ENCODE assay signal across 16 mouse cellular contexts in genomic region chr10:73010897-73011296, GRCm38 (mm10).
A peak's percentile ranks its signal among the peaks of the same experiment; 100 is the strongest.
DNase-seq lines count a peak whose midpoint lies in the region; ATAC-seq and TF ChIP-seq lines count a peak whose summit lies in the region.
"Had no signal": no experiment of that assay in that cellular context is flagged by ENCODE, and none has a peak within 500 bp of the region (broad histone marks: within the 10 kb centered on the region; RNA-seq: fewer than 3 reads in every experiment).

No protein-coding gene starts in this region.

- ATAC-seq in forebrain, embryonic 14.5 days = no peak
- no peak for ATAC-seq in midbrain, embryonic 13.5 days
- ATAC-seq: activated CD4-positive, CD25-positive, alpha-beta regulatory T cell, adult 4 months; CD4-positive, CD25-positive, alpha-beta regulatory T cell, adult 4 months had no signal

- no peak overlapping the region for H3K4me3 ChIP-seq in forebrain, embryonic 14.5 days (ENCODE audit: low read depth, low read length)
- H3K4me3 ChIP-seq in forebrain, embryonic 10.5 days = no peak overlapping the region
- H3K4me3 ChIP-seq in left cerebral cortex, adult 2 months = no peak overlapping the region
- no peak overlapping the region for H3K4me3 ChIP-seq in ES-E14 (ENCODE audit: insufficient read depth in 1 of 2, low read depth in 1 of 2, low read length in 2 of 2, poor library complexity in 1 of 2, severe bottlenecking in 1 of 2)
- no peak overlapping the region for H3K4me3 ChIP-seq in midbrain, embryonic 13.5 days (replicated peaks)
- H3K4me3 ChIP-seq: limb, embryonic 12.5 days had no signal

- in situ Hi-C loops in ES-E14 (cut with MboI; ENCODE audit: low sequenced_read_pairs in 2 of 2, unreplicated experiment in 2 of 2) = loop anchor here in 1 of 2 experiments (10.0 kb wide), 1 partner anchor 394 kb away; no protein-coding TSS in a partner anchor

- H3K36me3 ChIP-seq in forebrain, embryonic 14.5 days (ENCODE audit: control insufficient read depth, insufficient read depth, low read length) = no peaks in the 10 kb centered on the region
- no peaks in the 10 kb centered on the region for H3K36me3 ChIP-seq in forebrain, embryonic 10.5 days (replicated peaks)
- H3K36me3 ChIP-seq in ES-E14 (ENCODE audit: control insufficient read depth, insufficient read depth, low read length, poor library complexity, severe bottlenecking) = no peaks in the 10 kb centered on the region
- H3K36me3 ChIP-seq in midbrain, embryonic 13.5 days = no peaks in the 10 kb centered on the region
- H3K36me3 ChIP-seq: limb, embryonic 12.5 days had no signal

- intact Hi-C loops in left cerebral cortex, adult 2 months (cut with DNase I) = loop anchor here (5.0 to 10.0 kb wide), 3 partner anchors 86 to 1834 kb away; partner anchors contain the start of gene Pcdh15
- intact Hi-C loops in left cerebral cortex, postnatal 25 days (cut with DNase I) = no loop called here

- peak; percentile 21 for TF ChIP-seq CTCF in left cerebral cortex, adult 2 months (IDR thresholded peaks at IDR 0.05)

- no peaks in the 10 kb centered on the region for H3K27me3 ChIP-seq in forebrain, embryonic 14.5 days (replicated peaks; ENCODE audit: control insufficient read depth, insufficient read depth, low read length)
- no peaks in the 10 kb centered on the region for H3K27me3 ChIP-seq in forebrain, embryonic 10.5 days (ENCODE audit: poor library complexity, severe bottlenecking)
- H3K27me3 ChIP-seq in midbrain, embryonic 13.5 days = no peaks in the 10 kb centered on the region
- H3K27me3 ChIP-seq: limb, embryonic 12.5 days; megakaryocyte, embryonic 14.5 days had no signal

- WGBS in forebrain, embryonic 14.5 days = 67% methylated on average over 3 of the region's 3 CpGs
- 74% methylated on average over 3 of the region's 3 CpGs for WGBS in forebrain, embryonic 10.5 days
- WGBS in midbrain, embryonic 13.5 days = 69% methylated on average over 3 of the region's 3 CpGs

- peak; percentile 19 for DNase-seq in forebrain, embryonic 14.5 days (ENCODE audit: low spot score)
- no peak for DNase-seq in forebrain, embryonic 10.5 days (ENCODE audit: extremely low spot score, low spot score)
- no peak for DNase-seq in left cerebral cortex, adult 2 months (ENCODE audit: extremely low spot score in 1 of 2, low spot score in 2 of 2)
- DNase-seq in left cerebral cortex, postnatal 25 days (ENCODE audit: low spot score in 2 of 2) = no peak
- DNase-seq in ES-E14 (ENCODE audit: low read depth, low spot score) = peak; percentile 22
- DNase-seq in embryo, embryonic 10.5 days (ENCODE audit: low spot score) = peak; percentile 13
- no peak for DNase-seq in T-cell, adult 2 months (ENCODE audit: low spot score)
- DNase-seq: heart, postnatal 36 days; kidney, adult 2 months; lung, adult 2 months; thymus, postnatal 14 days had no signal

- no peaks in the 10 kb centered on the region for H3K4me1 ChIP-seq in forebrain, embryonic 14.5 days (ENCODE audit: control insufficient read depth, insufficient read depth, low read length)
- H3K4me1 ChIP-seq in forebrain, embryonic 10.5 days = no peaks in the 10 kb centered on the region
- no peaks in the 10 kb centered on the region for H3K4me1 ChIP-seq in ES-E14 (ENCODE audit: control insufficient read depth in 2 of 2, insufficient read depth in 2 of 2, low read length in 2 of 2, poor library complexity in 1 of 2)
- H3K4me1 ChIP-seq in midbrain, embryonic 13.5 days (replicated peaks) = no peaks in the 10 kb centered on the region
- H3K4me1 ChIP-seq: limb, embryonic 12.5 days; megakaryocyte, embryonic 14.5 days had no signal

- H3K9ac ChIP-seq in forebrain, embryonic 14.5 days (ENCODE audit: low read length) = no peak overlapping the region
- H3K9ac ChIP-seq in ES-E14 (ENCODE audit: insufficient read depth, low read depth, low read length, poor library complexity, severe bottlenecking) = no peak overlapping the region
- H3K9ac ChIP-seq in midbrain, embryonic 13.5 days (replicated peaks) = no peak overlapping the region
- H3K9ac ChIP-seq: limb, embryonic 12.5 days had no signal

- H3K9me3 ChIP-seq in forebrain, embryonic 14.5 days (replicated peaks; ENCODE audit: control insufficient read depth, low read length) = no peaks in the 10 kb centered on the region
- H3K9me3 ChIP-seq in forebrain, embryonic 10.5 days = no peaks in the 10 kb centered on the region
- no peaks in the 10 kb centered on the region for H3K9me3 ChIP-seq in ES-E14 (ENCODE audit: control insufficient read depth, insufficient read depth, low read depth, low read length)
- H3K9me3 ChIP-seq in midbrain, embryonic 13.5 days = no peaks in the 10 kb centered on the region
- H3K9me3 ChIP-seq: limb, embryonic 12.5 days had no signal

- H3K4me2 ChIP-seq in forebrain, embryonic 14.5 days (ENCODE audit: low read length) = no peak overlapping the region
- no peak overlapping the region for H3K4me2 ChIP-seq in midbrain, embryonic 13.5 days (replicated peaks)
- H3K4me2 ChIP-seq: limb, embryonic 12.5 days had no signal

- no peak overlapping the region for H3K27ac ChIP-seq in forebrain, embryonic 14.5 days (ENCODE audit: low read depth, low read length)
- no peak overlapping the region for H3K27ac ChIP-seq in forebrain, embryonic 10.5 days
- H3K27ac ChIP-seq in left cerebral cortex, adult 2 months = no peak overlapping the region
- no peak overlapping the region for H3K27ac ChIP-seq in ES-E14 (ENCODE audit: insufficient read depth, low read depth, low read length, poor library complexity, severe bottlenecking)
- no peak overlapping the region for H3K27ac ChIP-seq in midbrain, embryonic 13.5 days
- H3K27ac ChIP-seq: limb, embryonic 12.5 days had no signal

TF ChIP-seq in ES-E14, 5 proteins besides CTCF, POLR2A, EP300 and RAD21:
- TF ChIP-seq MAFK (IDR thresholded peaks at IDR 0.05; ENCODE audit: insufficient read depth, low read depth, low read length) = no peak
- TF ChIP-seq CHD2 (IDR thresholded peaks at IDR 0.05; ENCODE audit: low read depth, low read length) = no peak
- TF ChIP-seq HCFC1 (IDR thresholded peaks at IDR 0.05; ENCODE audit: borderline replicate concordance, insufficient read depth, low read length) = no peak

Comparison
In these comparisons a context has a peak if more than half of its experiments do, and no peak if none do; other contexts are left out.
1. DNase-seq: peak in forebrain, embryonic 14.5 days (single experiment), ES-E14 (single experiment) and embryo, embryonic 10.5 days (single experiment); none in forebrain, embryonic 10.5 days (single experiment), left cerebral cortex, adult 2 months (0 of 2), left cerebral cortex, postnatal 25 days (0 of 2) and T-cell, adult 2 months (single experiment).